Mouse (Mus musculus) retina, postnatal 1 day (tissue): Measurements from ENCODE around the gene Kcnma1.
A peak's percentile ranks its signal among the peaks of the same experiment; 100 is the strongest.

ENCODE experiments used
- DNase-seq: peaks from one replicate; pipeline ENCODE4 v3.0.0-alpha.2; 2012

Gene Kcnma1

GRCm38 (mm10) chr14:23679378-23679777, 334.9 kb downstream of the Kcnma1 start:
- peak; percentile 16 for DNase-seq

GRCm38 (mm10) chr14:23666420-23666819, 347.9 kb downstream of the Kcnma1 start:
- no peak for DNase-seq

- DNase-seq, result peak; percentile 51
Measured at GRCm38 (mm10) chr14:23651682-23652081, 362.6 kb downstream of the Kcnma1 start.

GRCm38 (mm10) chr14:23650126-23650525, 364.2 kb downstream of the Kcnma1 start:
- no peak for DNase-seq

- DNase-seq, result no peak
Measured at GRCm38 (mm10) chr14:23645361-23646063, 368.8 kb downstream of the Kcnma1 start.

GRCm38 (mm10) chr14:23643162-23643561, 371.1 kb downstream of the Kcnma1 start:
- DNase-seq, result no peak

- DNase-seq, result no peak
Measured at GRCm38 (mm10) chr14:23640665-23641064, 373.6 kb downstream of the Kcnma1 start.

GRCm38 (mm10) chr14:23638078-23638695, 376.1 kb downstream of the Kcnma1 start:
- no peak for DNase-seq

GRCm38 (mm10) chr14:23635903-23636302, 378.4 kb downstream of the Kcnma1 start:
- peak; percentile 28 for DNase-seq

- no peak for DNase-seq
Measured at GRCm38 (mm10) chr14:23633011-23633595, 381.2 kb downstream of the Kcnma1 start.

GRCm38 (mm10) chr14:23626925-23627324, 387.4 kb downstream of the Kcnma1 start:
- peak; percentile 25 for DNase-seq

- DNase-seq, result no peak
Measured at GRCm38 (mm10) chr14:23626114-23626513, 388.2 kb downstream of the Kcnma1 start.

- no peak for DNase-seq
Measured at GRCm38 (mm10) chr14:23625436-23625835, 388.9 kb downstream of the Kcnma1 start.

GRCm38 (mm10) chr14:23624455-23624854, 389.8 kb downstream of the Kcnma1 start:
- DNase-seq, result no peak

GRCm38 (mm10) chr14:23620685-23621084, 393.6 kb downstream of the Kcnma1 start:
- DNase-seq, result no peak

- DNase-seq, result no peak
Measured at GRCm38 (mm10) chr14:23618973-23619372, 395.3 kb downstream of the Kcnma1 start.

GRCm38 (mm10) chr14:23618081-23618480, 396.2 kb downstream of the Kcnma1 start:
- DNase-seq, result no peak

- no peak for DNase-seq
Measured at GRCm38 (mm10) chr14:23610054-23610453, 404.2 kb downstream of the Kcnma1 start.

GRCm38 (mm10) chr14:23605740-23606139, 408.6 kb downstream of the Kcnma1 start:
- no peak for DNase-seq

GRCm38 (mm10) chr14:23602937-23603336, 411.4 kb downstream of the Kcnma1 start:
- no peak for DNase-seq

GRCm38 (mm10) chr14:23602054-23602453, 412.2 kb downstream of the Kcnma1 start:
- no peak for DNase-seq

- DNase-seq, result no peak
Measured at GRCm38 (mm10) chr14:23594629-23595028, 419.7 kb downstream of the Kcnma1 start.

GRCm38 (mm10) chr14:23592826-23593447, 421.4 kb downstream of the Kcnma1 start:
- DNase-seq, result no peak
